Mouse (Mus musculus): ENCODE measurements around the gene Trappc5. TPM values are rescaled to one million over a fixed set of nuclear protein-coding genes. Genes with fewer than 3 reads are reported as not detected.

Trappc5 gene
- total and polyA plus RNA-seq, 3 experiments = 43.0 to 48.6 TPM; not detected in 1

GRCm38 (mm10) chr8:3711646-3712045 lies 35.5 kb downstream of the Trappc5 start:
- H3K36me3 ChIP-seq (ENCODE audit: control insufficient read depth in 1 of 2, insufficient read depth in 2 of 2, low read length in 2 of 2) = peaks cover 0 to 12% of the 10 kb centered on the region in 2 experiments; a peak in 2 of 4 replicates
- DNase-seq (ENCODE audit: low read depth, low spot score) = peak; percentile 77
- H3K4me1 ChIP-seq (ENCODE audit: control insufficient read depth in 1 of 2, insufficient read depth in 2 of 2, low read length in 2 of 2) = peaks cover 3 to 14% of the 10 kb centered on the region in 2 experiments; a peak in 3 of 4 replicates
- TF ChIP-seq JUND (IDR thresholded peaks at IDR 0.05; ENCODE audit: low read depth, low read length) (no peak), MYC (IDR thresholded peaks at IDR 0.05; ENCODE audit: low read depth, low read length) (peak; percentile 84; the same call in 1 of the 2 replicates), MEF2A (IDR thresholded peaks at IDR 0.05; ENCODE audit: extremely low read depth, insufficient replicate concordance, low read depth, low read length, poor library complexity, severe bottlenecking) (no peak), ETS1 (IDR thresholded peaks at IDR 0.05; ENCODE audit: low read depth, low read length) (peak; percentile 77), ELF1 (IDR thresholded peaks at IDR 0.05; ENCODE audit: low read depth, low read length) (no peak), TAL1 (IDR thresholded peaks at IDR 0.05; ENCODE audit: low read length) (peak; percentile 80), GATA1 (IDR thresholded peaks at IDR 0.05; ENCODE audit: low read depth, low read length) (peak; percentile 78), NELFE (IDR thresholded peaks at IDR 0.05; ENCODE audit: low read depth, low read length) (no peak), CHD2 (IDR thresholded peaks at IDR 0.05; ENCODE audit: low read length) (no peak), RCOR1 (IDR thresholded peaks at IDR 0.05; ENCODE audit: low read depth, low read length) (peak; percentile 46; the same call in 1 of the 2 replicates), E2F4 (IDR thresholded peaks at IDR 0.05; ENCODE audit: borderline replicate concordance, low read depth, low read length) (no peak), USF1 (IDR thresholded peaks at IDR 0.05; ENCODE audit: low read depth, low read length) (no peak), BHLHE40 (IDR thresholded peaks at IDR 0.05; ENCODE audit: borderline replicate concordance, low read depth, low read length) (peak; percentile 59; the same call in 1 of the 2 replicates), EP300 (IDR thresholded peaks at IDR 0.05; ENCODE audit: low read depth in 1 of 2, low read length in 2 of 2) (peak; percentile 84 to 88), SMC3 (IDR thresholded peaks at IDR 0.05; ENCODE audit: low read depth, low read length) (no peak), TCF12 (IDR thresholded peaks at IDR 0.05; ENCODE audit: low read depth, low read length) (peak; percentile 83), SIN3A (IDR thresholded peaks at IDR 0.05; ENCODE audit: low read length) (peak; percentile 68), MAX (IDR thresholded peaks at IDR 0.05; ENCODE audit: low read length) (peak; percentile 82)
- no peaks in the 10 kb centered on the region for H3K79me2 ChIP-seq (ENCODE audit: control insufficient read depth, insufficient read depth, low read length, poor library complexity)
- H3K9ac ChIP-seq (ENCODE audit: control insufficient read depth, low read depth, low read length, poor library complexity, severe bottlenecking) = no peak overlapping the region
- peak overlapping the region; percentile 44 for H3K27ac ChIP-seq (ENCODE audit: control insufficient read depth, low read depth, low read length)
- no peak overlapping the region for H3K4me3 ChIP-seq (ENCODE audit: control insufficient read depth in 1 of 2, insufficient read depth in 1 of 2, low read depth in 2 of 2, low read length in 2 of 2)
- no peaks in the 10 kb centered on the region; a peak in 2 of 4 replicates for H3K27me3 ChIP-seq (ENCODE audit: control insufficient read depth in 1 of 2, insufficient read depth in 2 of 2, low read length in 2 of 2)
- H3K9me3 ChIP-seq (replicated peaks; ENCODE audit: insufficient read depth, low read length) = no peaks in the 10 kb centered on the region

- H3K9me3 ChIP-seq (replicated peaks; ENCODE audit: insufficient read depth, low read length) = no peaks in the 10 kb centered on the region
- TF ChIP-seq MYC (IDR thresholded peaks at IDR 0.05; ENCODE audit: low read depth, low read length) = no peak
- no peak for DNase-seq (ENCODE audit: low read depth, low spot score)
Measured at GRCm38 (mm10) chr8:3717321-3717954, 41.3 kb downstream of the Trappc5 start.

More at GRCm38 (mm10) chr8:3717321-3717954, 41.3 kb downstream of the Trappc5 start:
- Histone ChIP-seq H3K79me2 (ENCODE audit: control insufficient read depth, insufficient read depth, low read length, poor library complexity) (no peaks in the 10 kb centered on the region), H3K4me1 (ENCODE audit: control insufficient read depth in 1 of 2, insufficient read depth in 2 of 2, low read length in 2 of 2) (no peaks in the 10 kb centered on the region), H3K27me3 (ENCODE audit: control insufficient read depth in 1 of 2, insufficient read depth in 2 of 2, low read length in 2 of 2) (no peaks in the 10 kb centered on the region), H3K27ac (ENCODE audit: control insufficient read depth, low read depth, low read length) (no peak overlapping the region), H3K36me3 (ENCODE audit: control insufficient read depth in 1 of 2, insufficient read depth in 2 of 2, low read length in 2 of 2) (no peaks in the 10 kb centered on the region), H3K9ac (ENCODE audit: control insufficient read depth, low read depth, low read length, poor library complexity, severe bottlenecking) (no peak overlapping the region), H3K4me3 (ENCODE audit: control insufficient read depth in 1 of 2, insufficient read depth in 1 of 2, low read depth in 2 of 2, low read length in 2 of 2) (no peak overlapping the region)

Data from MEL (cell line).